Mouse (Mus musculus) liver, adult (tissue): ENCODE measurements around the gene Hjurp.

Source experiments
- GATA4 ChIP-seq: IDR thresholded peaks from 2 replicates; pipeline ENCODE4 v1.6.1; 2014; ENCODE audit warnings: mild to moderate bottlenecking, low read length; ENCODE audit not compliant: insufficient replicate concordance

The Hjurp gene

GRCm38 (mm10) chr1:88249596-88249995 is 27.8 kb downstream of the Hjurp start:
- no peak for TF ChIP-seq GATA4

DNA sequence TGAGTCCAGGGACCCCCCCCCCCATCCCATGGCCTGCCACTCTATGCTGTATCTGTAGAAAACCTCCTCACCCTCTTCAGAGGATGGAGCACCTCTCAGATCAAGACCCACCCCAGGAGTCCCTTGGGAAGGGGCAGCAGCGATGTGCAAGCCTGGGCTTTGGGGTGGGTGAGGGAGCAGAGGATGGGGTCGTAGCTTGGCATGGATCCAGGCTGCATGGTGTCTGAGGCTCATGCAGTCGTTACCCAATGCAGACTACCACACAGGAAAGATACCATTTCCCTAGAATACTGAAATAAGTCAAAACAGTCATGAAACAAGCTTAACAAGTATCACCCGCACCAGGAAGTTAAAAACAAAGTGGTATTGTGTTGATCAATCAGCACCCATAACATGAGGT is 28.8 kb downstream of the Hjurp start:
- no peak for TF ChIP-seq GATA4

DNA sequence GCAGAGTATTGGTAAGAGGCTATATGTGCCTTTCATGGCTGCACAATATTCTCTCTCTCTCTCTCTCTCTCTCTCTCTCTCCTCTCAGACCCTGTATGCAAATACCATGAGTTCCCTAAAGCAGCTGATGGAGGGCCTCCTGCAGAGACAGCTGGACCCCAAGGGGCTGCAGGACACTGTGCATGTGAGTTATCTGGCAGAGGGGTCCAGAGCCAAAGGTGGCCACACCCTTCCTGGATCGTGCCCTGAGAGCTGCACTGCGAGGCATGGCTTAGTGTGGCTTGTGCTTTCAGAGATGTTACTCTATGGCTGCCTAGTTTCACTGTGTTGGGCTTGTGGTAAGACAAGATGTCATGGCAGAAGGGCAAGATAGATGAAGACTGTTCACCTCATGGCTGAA is 29.8 kb downstream of the Hjurp start:
- TF ChIP-seq GATA4, result no peak

DNA sequence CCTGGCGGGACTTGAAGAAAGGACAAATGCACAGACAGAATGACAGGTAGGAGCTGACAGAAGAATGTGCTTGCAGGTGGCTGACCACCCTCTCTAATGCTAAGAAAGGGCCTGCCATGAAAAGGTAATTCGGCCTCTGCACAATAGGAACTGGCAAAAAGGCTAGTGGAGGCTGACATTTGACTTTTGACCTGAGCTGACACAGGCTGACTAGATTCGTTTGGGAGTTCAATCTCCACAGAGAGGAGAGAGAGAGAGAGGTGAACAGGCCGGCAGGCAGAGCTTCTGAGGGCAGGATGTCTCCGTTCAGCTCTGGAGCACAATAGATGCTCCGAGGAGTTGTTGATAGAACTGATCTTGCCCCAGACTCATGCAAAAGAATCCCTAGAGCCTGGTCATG is 31.0 kb downstream of the Hjurp start:
- no peak for TF ChIP-seq GATA4

GRCm38 (mm10) chr1:88245881-88246280 is 31.6 kb downstream of the Hjurp start:
- TF ChIP-seq GATA4, result no peak

DNA sequence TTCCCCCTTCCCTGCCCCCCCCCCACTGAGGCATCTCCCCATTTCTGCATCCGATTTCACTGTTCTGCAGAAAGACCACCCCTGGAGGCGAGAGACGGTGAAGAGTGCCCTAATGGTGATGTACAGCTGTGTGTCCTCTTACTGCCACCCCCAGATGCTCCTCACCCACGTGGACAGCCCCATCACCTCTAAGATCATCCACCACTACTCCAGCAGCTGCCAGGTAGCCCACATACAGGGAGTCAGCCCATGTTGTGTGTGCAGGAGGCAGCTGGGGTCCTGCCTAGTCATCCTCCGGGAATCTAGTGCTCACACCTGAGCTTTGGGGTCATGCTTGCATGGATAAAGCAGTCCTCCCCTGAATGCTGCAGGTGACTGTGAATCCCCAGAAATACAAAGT is 33.6 kb downstream of the Hjurp start:
- no peak for TF ChIP-seq GATA4

DNA sequence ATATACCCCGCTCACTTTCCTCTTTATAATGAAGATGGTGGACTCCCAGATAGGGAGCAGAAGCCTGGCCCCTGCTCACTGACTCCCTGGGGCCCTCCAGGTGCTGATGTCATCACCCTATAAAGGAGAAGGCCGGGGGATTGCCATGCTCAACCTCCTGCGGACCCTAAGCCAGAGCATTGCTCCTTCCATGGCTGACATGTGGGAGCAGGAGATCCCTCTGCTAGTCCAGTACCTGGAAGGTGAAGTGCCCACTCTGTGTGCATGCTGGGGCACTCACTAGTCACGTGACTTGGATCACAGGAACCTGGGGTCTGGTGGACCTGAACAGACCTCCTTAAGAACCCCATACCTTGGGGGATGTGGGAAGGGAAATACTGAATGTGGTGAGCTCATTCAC is 36.9 kb downstream of the Hjurp start:
- TF ChIP-seq GATA4, result no peak

DNA sequence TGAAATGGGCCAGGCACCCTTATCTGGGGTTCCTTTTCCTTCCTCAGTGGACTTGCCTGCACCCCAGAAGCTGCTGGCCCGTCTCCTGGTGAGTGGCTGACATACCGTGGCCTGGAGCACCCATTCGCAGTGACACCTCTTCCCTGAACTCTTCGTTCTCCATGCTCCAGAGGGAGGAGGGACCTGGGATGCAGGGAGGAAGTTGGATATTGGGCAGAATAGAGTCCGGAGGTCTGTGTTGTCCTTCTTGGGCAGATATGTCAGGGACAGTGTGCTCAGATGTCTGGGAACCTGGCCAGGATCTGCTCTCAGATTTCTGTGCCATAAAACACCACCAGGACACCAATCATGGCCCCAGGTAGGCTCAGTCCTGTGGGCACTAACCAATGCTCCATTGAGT is 37.4 kb downstream of the Hjurp start:
- TF ChIP-seq GATA4, result no peak

- no peak for TF ChIP-seq GATA4
These were observed 38.7 kb downstream of the Hjurp start for GRCm38 (mm10) chr1:88238771-88239170.

DNA sequence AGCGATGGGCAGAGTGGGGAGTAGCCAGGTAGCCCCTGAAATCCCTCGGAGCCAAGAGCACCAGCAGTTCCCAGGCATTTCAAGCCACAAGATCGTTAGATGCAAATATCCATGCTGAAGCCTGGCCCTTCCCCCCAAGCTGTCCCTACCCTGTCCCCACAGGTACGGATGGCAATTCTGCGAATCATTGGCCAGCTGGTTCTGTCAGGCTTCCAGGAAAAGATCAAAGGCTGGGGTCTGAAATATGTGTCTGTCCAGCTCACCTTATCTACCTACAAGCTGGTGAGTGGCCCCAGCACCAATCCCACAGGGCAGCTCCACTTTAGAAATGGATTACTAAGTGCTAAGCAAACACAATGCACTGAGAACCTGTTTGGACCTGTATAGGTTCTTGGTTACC is 40.1 kb downstream of the Hjurp start:
- no peak for TF ChIP-seq GATA4

DNA sequence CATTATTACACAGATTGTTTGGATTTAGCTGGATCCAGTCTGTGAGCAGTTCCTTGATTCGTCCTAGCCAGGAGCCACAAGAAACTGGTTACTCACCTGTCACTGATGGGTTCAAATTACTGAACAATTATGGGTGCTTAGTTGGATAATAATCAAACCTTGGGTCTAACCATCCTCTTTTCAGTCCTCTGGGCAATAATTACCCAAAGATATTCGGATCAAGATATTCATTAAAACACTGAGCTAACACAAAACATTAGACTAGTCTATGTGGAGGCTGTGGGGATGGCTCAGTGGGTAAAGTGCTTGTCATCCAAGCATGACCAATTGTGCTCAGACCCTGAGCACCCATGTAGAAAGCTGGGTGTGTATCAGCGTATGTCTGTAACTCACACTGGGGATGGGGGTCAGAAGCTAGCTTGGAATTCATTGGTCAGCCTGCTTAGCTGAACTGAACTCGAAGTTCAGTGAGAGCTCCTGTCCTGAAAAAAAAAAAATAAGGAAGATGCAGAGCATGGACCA is 41.5 kb downstream of the Hjurp start:
- no peak for TF ChIP-seq GATA4

GRCm38 (mm10) chr1:88235046-88235893 is 42.2 kb downstream of the Hjurp start:
- TF ChIP-seq GATA4, result no peak

DNA sequence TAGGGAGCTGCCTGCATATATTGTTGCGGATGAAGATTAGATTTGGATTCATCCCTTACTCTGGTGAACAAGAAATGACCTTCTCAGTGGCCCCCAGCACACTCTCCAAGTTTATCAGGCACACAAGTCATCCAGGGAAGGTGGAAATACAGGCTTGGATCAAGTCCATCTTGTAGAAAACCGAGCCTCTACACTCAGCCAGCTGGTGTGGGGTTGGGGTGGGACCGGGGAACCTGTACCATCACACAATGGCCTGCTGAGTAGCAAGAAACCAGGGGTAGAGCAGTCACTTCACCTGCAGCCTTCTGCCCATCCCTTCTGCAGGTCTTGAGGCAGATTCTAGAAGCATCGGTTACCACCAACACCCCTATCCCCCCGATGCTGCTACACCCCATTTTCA is 42.8 kb downstream of the Hjurp start:
- TF ChIP-seq GATA4, result no peak

GRCm38 (mm10) chr1:88234248-88234610 is 43.2 kb downstream of the Hjurp start:
- no peak for TF ChIP-seq GATA4

GRCm38 (mm10) chr1:88233421-88234247 is 43.8 kb downstream of the Hjurp start:
- no peak for TF ChIP-seq GATA4
